Mouse (Mus musculus): ENCODE data around the gene Rab8a.

Rab8a gene

DNA sequence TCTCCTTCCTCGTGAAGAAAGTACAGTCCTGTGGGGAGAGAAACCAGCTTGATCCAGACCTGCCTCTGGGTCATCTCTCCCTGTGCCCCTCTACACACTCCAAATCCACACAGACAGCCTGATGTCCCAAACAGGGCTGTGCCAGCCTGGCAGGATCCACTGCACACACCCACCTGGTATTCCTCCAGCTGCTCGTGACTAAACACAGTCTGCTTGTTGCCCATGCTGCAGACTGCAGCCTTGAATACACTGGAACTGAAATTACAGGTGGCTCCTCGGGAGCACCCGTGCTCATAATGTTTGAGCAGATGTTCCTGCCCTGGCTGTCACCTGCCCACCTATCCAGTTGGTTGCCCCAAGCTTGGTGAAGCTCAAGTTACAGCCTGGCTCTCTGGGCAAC is 51.8 kb downstream of the Rab8a start, which contains the start of gene Cib3:
Cib3 (minus strand) TSS at position 87 of the 400 bp plus-strand sequence.
- no peak for DNase-seq (ENCODE audit: low spot score)

DNA sequence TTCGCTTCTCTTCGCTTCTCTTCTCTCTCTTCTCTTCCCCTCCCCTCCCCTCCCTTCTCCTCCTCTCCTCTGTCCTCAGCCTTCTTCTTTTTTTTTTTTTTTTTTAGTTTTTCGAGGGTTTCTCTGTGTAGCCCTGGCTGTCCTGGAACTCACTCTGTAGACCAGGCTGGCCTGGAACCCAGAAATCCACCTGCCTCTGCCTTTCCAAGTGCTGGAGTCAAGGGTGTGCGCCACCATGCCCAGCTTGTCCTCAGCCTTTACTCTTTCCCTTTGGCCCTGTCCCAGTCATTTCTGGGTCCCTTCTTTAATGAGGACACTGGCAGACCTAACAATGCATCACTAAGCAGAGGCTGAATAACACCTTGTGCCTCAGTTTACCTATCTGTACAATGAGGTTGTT is 52.5 kb downstream of the Rab8a start, which contains the start of gene Gm11034:
Gm11034 (minus strand) TSS at position 101 of the 400 bp plus-strand sequence.
- no peak for DNase-seq (ENCODE audit: low spot score)

DNA sequence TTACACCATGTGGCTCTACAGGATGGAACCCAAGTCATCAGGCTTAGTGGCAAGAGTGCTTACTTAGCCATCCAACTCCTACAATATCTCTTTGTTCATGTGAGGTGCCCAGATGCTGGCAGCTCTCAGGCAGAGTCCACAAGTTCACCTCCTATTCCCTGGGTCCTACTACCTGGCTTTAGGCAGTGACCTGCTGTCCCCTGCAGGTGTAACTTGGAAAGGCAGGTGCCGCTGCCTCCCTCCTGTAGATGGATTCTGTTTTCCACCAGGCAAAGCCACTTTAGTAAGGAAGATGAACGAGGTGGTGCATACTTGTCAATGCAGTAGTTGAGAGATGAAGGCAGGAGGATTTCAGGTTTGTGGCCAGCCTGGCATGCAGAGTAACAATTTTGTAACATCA is 54.1 kb downstream of the Rab8a start:
- DNase-seq (ENCODE audit: low spot score), result peak; percentile 30

DNA sequence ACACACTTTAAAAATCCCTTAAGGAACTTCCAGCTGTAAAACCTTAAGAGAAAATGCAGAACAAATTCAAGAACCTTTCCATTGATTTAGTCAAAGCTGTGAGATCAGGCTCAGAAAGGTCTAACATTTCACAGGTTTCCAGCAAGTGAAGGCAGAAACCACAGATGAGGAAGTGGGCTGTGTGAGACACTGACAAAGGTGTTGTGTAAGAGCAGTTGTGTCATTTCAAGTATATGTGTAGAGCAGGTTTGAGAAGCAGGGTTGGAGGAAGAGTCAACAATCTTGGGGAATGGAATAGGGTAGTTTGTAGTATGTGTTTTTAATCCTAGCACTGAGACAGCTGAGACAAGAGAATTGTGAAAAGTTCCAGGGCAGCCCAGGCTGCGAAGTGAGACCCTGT is 54.9 kb downstream of the Rab8a start:
- DNase-seq (ENCODE audit: low spot score), result no peak

DNA sequence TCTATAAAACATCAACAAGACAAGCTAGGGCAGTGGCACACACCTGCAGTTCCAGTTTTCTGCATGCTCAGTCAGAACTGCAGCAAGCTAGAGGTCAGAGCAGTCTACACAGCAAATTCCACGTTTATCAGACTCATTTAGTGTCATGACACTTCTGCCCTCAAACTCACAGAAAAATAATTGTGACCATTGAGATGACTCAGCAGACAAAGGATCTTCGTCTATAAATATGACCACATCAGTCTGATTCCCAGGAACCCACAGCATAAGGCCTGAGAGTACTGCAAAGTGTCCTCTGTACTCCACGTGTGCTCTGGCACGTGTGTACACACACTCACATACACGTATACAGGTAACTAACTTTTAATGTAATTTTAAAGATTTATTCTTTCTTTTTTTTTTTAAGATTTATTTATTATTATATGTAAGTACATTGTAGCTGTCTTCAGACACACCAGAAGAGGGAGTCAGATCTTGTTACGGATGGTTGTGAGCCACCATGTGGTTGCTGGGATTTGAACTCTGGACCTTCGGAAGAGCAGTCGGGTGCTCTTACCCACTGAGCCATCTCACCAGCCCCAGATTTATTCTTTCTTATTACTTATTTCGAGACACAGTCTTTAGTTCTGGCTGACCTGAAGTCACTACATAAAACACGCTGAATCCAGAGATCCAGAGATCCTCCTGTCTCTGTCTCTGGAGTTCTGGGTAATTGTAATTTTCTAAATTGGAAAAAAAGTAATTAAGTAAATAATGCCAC is 58.0 kb downstream of the Rab8a start:
- no peak for DNase-seq (ENCODE audit: low spot score)

DNA sequence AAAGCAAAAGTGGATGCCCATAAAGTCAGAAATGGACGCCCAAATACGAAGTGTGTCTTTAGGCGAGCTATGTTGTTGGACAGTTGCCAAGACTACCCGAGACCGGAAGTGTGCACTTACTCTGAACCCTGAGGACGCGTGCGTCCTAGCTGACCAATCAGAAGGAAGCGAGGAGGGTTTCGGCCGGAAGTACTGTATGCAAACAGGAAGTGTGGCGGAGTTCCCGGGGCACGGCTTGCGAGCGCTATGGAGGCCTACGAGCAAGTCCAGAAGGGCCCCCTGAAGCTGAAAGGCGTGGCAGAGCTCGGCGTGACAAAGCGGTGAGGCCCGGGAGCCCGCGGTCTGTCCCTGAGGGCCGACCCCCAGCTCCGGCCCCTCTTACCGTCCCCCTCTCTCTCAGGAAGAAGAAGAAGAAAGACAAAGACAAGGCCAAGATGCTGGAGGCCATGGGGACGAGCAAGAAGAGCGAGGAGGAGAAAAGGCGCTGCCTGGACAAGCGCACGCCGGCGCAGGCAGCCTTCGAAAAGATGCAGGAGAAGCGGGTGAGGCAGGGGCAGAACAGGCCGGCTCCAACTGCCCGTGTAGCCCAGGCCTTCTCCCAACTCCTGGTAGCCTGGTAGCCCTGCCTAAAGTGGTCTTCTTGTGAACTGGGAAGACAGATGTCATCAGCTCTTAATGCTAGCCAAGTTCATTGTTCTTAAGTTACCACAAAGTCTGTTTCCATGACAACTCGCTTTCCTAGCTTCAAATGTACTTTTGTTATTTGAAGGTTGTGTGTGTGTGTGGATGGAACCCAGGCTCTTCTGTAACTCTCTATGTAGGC is 58.8 kb downstream of the Rab8a start, which contains the start of gene Fam32a:
Fam32a (plus strand) TSS at position 190 of the 823 bp plus-strand sequence.
- DNase-seq (ENCODE audit: low spot score), result peak; percentile 86

DNA sequence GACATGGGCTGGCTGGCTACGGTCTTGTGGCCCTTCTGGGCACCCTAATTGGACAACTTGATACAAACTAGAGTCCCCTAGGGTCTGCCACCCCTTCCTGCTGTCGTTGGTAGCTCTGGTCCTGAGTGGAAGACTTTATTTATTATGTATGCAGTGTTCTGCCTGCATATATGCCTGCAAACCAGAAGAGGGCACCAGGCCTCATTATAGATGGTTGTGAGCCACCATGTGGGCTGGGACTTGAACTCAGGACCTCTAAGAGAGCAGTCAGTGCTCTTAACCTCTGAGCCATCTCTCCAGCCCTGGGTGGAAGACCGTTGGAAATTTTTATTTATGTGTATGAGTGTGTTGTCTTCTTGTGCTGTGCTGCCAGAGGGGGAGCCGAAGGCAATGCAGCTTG is 59.8 kb downstream of the Rab8a start:
- no peak for DNase-seq (ENCODE audit: low spot score)

DNA sequence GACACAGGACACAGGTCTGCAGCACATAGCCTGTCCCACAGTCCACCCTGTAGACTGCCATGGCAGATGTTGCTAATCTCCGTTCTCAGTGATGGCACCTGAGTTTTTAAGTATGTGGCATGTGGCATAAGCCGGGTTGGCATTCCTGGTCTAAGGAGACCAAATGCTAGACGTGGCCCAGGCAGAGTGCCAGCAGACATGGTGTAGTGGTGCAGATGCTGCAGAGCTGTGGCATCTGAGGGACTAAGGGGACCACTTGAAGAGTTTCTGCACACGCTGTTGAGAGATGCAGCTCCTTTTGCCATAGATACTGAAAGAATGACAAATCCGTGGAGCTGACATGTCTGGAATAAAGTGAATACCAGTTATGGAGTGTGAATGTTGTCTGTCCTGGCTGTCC is 61.7 kb downstream of the Rab8a start:
- no peak for DNase-seq (ENCODE audit: low spot score)
